Mouse (Mus musculus) retina, adult 2 months (tissue): ENCODE data around the gene Lrp1.

Source experiments
- DNase-seq: peaks from one replicate; pipeline ENCODE4 v3.0.0-alpha.2; 2012; ENCODE audit warnings: low read depth, low spot score

Lrp1 gene

GRCm38 (mm10) chr10:127615591-127615990 lies 5.4 kb downstream of the Lrp1 start:
- no peak for DNase-seq

GRCm38 (mm10) chr10:127615034-127615374 lies 5.9 kb downstream of the Lrp1 start:
- no peak for DNase-seq

GRCm38 (mm10) chr10:127614236-127615033 lies 6.5 kb downstream of the Lrp1 start:
- DNase-seq, result no peak

- no peak for DNase-seq
Observed at GRCm38 (mm10) chr10:127612079-127612775, 8.7 kb downstream of the Lrp1 start.

GRCm38 (mm10) chr10:127610066-127610415 lies 10.9 kb downstream of the Lrp1 start:
- no peak for DNase-seq

GRCm38 (mm10) chr10:127609415-127610065 lies 11.4 kb downstream of the Lrp1 start:
- no peak for DNase-seq

- no peak for DNase-seq
Observed at GRCm38 (mm10) chr10:127607059-127607458, 13.9 kb downstream of the Lrp1 start.

- no peak for DNase-seq
Observed at GRCm38 (mm10) chr10:127605756-127606155, 15.2 kb downstream of the Lrp1 start.

GRCm38 (mm10) chr10:127605251-127605547 lies 15.7 kb downstream of the Lrp1 start:
- DNase-seq, result no peak

GRCm38 (mm10) chr10:127604465-127605250 lies 16.3 kb downstream of the Lrp1 start:
- no peak for DNase-seq

GRCm38 (mm10) chr10:127603437-127604371 lies 17.2 kb downstream of the Lrp1 start:
- DNase-seq, result no peak

GRCm38 (mm10) chr10:127602194-127602593 lies 18.8 kb downstream of the Lrp1 start:
- no peak for DNase-seq

GRCm38 (mm10) chr10:127599779-127600541 lies 21.0 kb downstream of the Lrp1 start:
- DNase-seq, result no peak

GRCm38 (mm10) chr10:127599252-127599651 lies 21.7 kb downstream of the Lrp1 start:
- DNase-seq, result no peak

GRCm38 (mm10) chr10:127598607-127599006 lies 22.3 kb downstream of the Lrp1 start:
- no peak for DNase-seq

- DNase-seq, result no peak
Observed at GRCm38 (mm10) chr10:127597311-127597901, 23.5 kb downstream of the Lrp1 start.

GRCm38 (mm10) chr10:127596321-127596941 lies 24.5 kb downstream of the Lrp1 start:
- no peak for DNase-seq

GRCm38 (mm10) chr10:127594930-127595715 lies 25.8 kb downstream of the Lrp1 start:
- no peak for DNase-seq

- DNase-seq, result no peak
Observed at GRCm38 (mm10) chr10:127594405-127594804, 26.5 kb downstream of the Lrp1 start.
